Mouse (Mus musculus) macrophage (primary cell): ENCODE measurements around the gene Layn. TPM values are rescaled to one million over a fixed set of nuclear protein-coding genes. Genes with fewer than 3 reads are reported as not detected.
A peak's percentile ranks its signal among the peaks of the same experiment; 100 is the strongest.

ENCODE experiments used
- H3K27ac ChIP-seq: fragments of 350-480 bp; formaldehyde crosslinking; 2 replicates; pipeline ENCODE4 v1.9.0; 2021
- H3K36me3 ChIP-seq: fragments of 350-480 bp; formaldehyde crosslinking; 2 replicates; pipeline ENCODE4 v1.9.0; 2021; ENCODE audit errors: inconsistent target
- H3K4me3 ChIP-seq: fragments of 350-480 bp; formaldehyde crosslinking; 2 replicates; pipeline ENCODE4 v1.9.0; 2021; ENCODE audit errors: inconsistent target
- H3K79me2 ChIP-seq: fragments of 350-480 bp; formaldehyde crosslinking; 2 replicates; pipeline ENCODE4 v1.9.0; 2021; ENCODE audit errors: inconsistent target
- WGBS: methylation state at CpG from one replicate; pipeline ENCODE4 v1.1.7; 2026; ENCODE audit warnings: inconsistent platforms; ENCODE audit not compliant: missing documents; 5-methylcytosine and 5-hydroxymethylcytosine counted together
- polyA plus RNA-seq: library from polyadenylated mRNA; stranded (reverse); fragments of 250-400 nt; gene quantifications from 3 replicates; pipeline ENCODE4 v1.2.4, GENCODE M21; 2018; ENCODE audit warnings: inconsistent platforms

The Layn gene
- polyA plus RNA-seq, 1 experiment from 2014 or later, result 10.0 TPM

- Histone ChIP-seq H3K79me2 (no peaks in the 10 kb centered on the region), H3K36me3 (no peaks in the 10 kb centered on the region), H3K4me3 (no peak overlapping the region), H3K27ac (no peak overlapping the region)
- 96% methylated on average over 4 of the region's 4 CpGs for WGBS
Measured at GRCm38 (mm10) chr9:51058951-51059521, 17.9 kb downstream of the Layn start.

GRCm38 (mm10) chr9:51056360-51057324 lies 20.3 kb downstream of the Layn start:
- 81% methylated on average over 3 of the region's 3 CpGs for WGBS
- Histone ChIP-seq H3K27ac (no peak overlapping the region), H3K79me2 (no peaks in the 10 kb centered on the region), H3K4me3 (no peak overlapping the region), H3K36me3 (no peaks in the 10 kb centered on the region)

- 23% methylated on average over 3 of the region's 3 CpGs for WGBS
- no peaks in the 10 kb centered on the region for H3K36me3 ChIP-seq
Measured at GRCm38 (mm10) chr9:51052180-51052579, 24.7 kb downstream of the Layn start.

GRCm38 (mm10) chr9:51042136-51042535 lies 34.8 kb downstream of the Layn start:
- no peaks in the 10 kb centered on the region for H3K36me3 ChIP-seq
- H3K79me2 ChIP-seq, result no peaks in the 10 kb centered on the region
- no peak overlapping the region for H3K4me3 ChIP-seq
- WGBS, result 85% methylated on average over 6 of the region's 6 CpGs
- H3K27ac ChIP-seq, result no peak overlapping the region

More at GRCm38 (mm10) chr9:51052180-51052579, 24.7 kb downstream of the Layn start:
- Histone ChIP-seq H3K79me2 (no peaks in the 10 kb centered on the region), H3K27ac (no peak overlapping the region), H3K4me3 (no peak overlapping the region)

GRCm38 (mm10) chr9:51041491-51041980 lies 35.4 kb downstream of the Layn start:
- Histone ChIP-seq H3K4me3 (no peak overlapping the region), H3K79me2 (no peaks in the 10 kb centered on the region), H3K27ac (no peak overlapping the region), H3K36me3 (no peaks in the 10 kb centered on the region)
- WGBS, result 93% methylated on average over 7 of the region's 7 CpGs

- Histone ChIP-seq H3K4me3 (no peak overlapping the region), H3K27ac (no peak overlapping the region), H3K36me3 (no peaks in the 10 kb centered on the region), H3K79me2 (no peaks in the 10 kb centered on the region)
- 90% methylated on average over 3 of the region's 3 CpGs for WGBS
Measured at GRCm38 (mm10) chr9:51032785-51033529, 43.9 kb downstream of the Layn start.

- WGBS, result 50% methylated on average over 8 of the region's 8 CpGs
- no peak overlapping the region for H3K27ac ChIP-seq
- H3K4me3 ChIP-seq, result no peak overlapping the region
- H3K79me2 ChIP-seq, result no peaks in the 10 kb centered on the region
- H3K36me3 ChIP-seq, result no peaks in the 10 kb centered on the region
Measured at GRCm38 (mm10) chr9:51032291-51032690, 44.6 kb downstream of the Layn start.

GRCm38 (mm10) chr9:51031603-51032002 lies 45.3 kb downstream of the Layn start:
- H3K4me3 ChIP-seq, result no peak overlapping the region
- WGBS, result 90% methylated on average over 6 of the region's 6 CpGs
- H3K36me3 ChIP-seq, result no peaks in the 10 kb centered on the region
- no peaks in the 10 kb centered on the region for H3K79me2 ChIP-seq
- H3K27ac ChIP-seq, result no peak overlapping the region

- no peaks in the 10 kb centered on the region for H3K79me2 ChIP-seq
Measured at GRCm38 (mm10) chr9:51030147-51030546, 46.7 kb downstream of the Layn start.

GRCm38 (mm10) chr9:51026952-51027351 lies 49.9 kb downstream of the Layn start:
- WGBS, result 100% methylated on average over 1 of the region's 1 CpGs
- Histone ChIP-seq H3K79me2 (no peaks in the 10 kb centered on the region), H3K27ac (no peak overlapping the region), H3K36me3 (no peaks in the 10 kb centered on the region), H3K4me3 (no peak overlapping the region)

More at GRCm38 (mm10) chr9:51030147-51030546, 46.7 kb downstream of the Layn start:
- no peaks in the 10 kb centered on the region for H3K36me3 ChIP-seq
- H3K27ac ChIP-seq, result peak overlapping the region; percentile 41
- no peak overlapping the region for H3K4me3 ChIP-seq
- 0% methylated on average over 1 of the region's 1 CpGs for WGBS

- 28% methylated on average over 4 of the region's 4 CpGs for WGBS
- no peak overlapping the region for H3K4me3 ChIP-seq
- no peaks in the 10 kb centered on the region for H3K36me3 ChIP-seq
- no peaks in the 10 kb centered on the region for H3K79me2 ChIP-seq
- H3K27ac ChIP-seq, result no peak overlapping the region
Measured at GRCm38 (mm10) chr9:51021123-51021795, 55.6 kb downstream of the Layn start.

- Histone ChIP-seq H3K27ac (no peak overlapping the region), H3K4me3 (no peak overlapping the region), H3K79me2 (no peaks in the 10 kb centered on the region), H3K36me3 (no peaks in the 10 kb centered on the region)
- 7% methylated on average over 3 of the region's 3 CpGs for WGBS
Measured at GRCm38 (mm10) chr9:51020351-51020750, 56.5 kb downstream of the Layn start.

- 59% methylated on average over 7 of the region's 7 CpGs for WGBS
Measured at GRCm38 (mm10) chr9:51019670-51020069, 57.2 kb downstream of the Layn start.

GRCm38 (mm10) chr9:51015732-51016131 lies 61.2 kb downstream of the Layn start:
- Histone ChIP-seq H3K36me3 (no peaks in the 10 kb centered on the region), H3K27ac (no peak overlapping the region), H3K4me3 (no peak overlapping the region), H3K79me2 (no peaks in the 10 kb centered on the region)
- WGBS, result 58% methylated on average over 4 of the region's 4 CpGs

More at GRCm38 (mm10) chr9:51019670-51020069, 57.2 kb downstream of the Layn start:
- Histone ChIP-seq H3K36me3 (no peaks in the 10 kb centered on the region), H3K79me2 (no peaks in the 10 kb centered on the region), H3K27ac (no peak overlapping the region), H3K4me3 (no peak overlapping the region)
